Mouse (Mus musculus): ENCODE results near the gene Dennd5a.

The Dennd5a gene

DNA sequence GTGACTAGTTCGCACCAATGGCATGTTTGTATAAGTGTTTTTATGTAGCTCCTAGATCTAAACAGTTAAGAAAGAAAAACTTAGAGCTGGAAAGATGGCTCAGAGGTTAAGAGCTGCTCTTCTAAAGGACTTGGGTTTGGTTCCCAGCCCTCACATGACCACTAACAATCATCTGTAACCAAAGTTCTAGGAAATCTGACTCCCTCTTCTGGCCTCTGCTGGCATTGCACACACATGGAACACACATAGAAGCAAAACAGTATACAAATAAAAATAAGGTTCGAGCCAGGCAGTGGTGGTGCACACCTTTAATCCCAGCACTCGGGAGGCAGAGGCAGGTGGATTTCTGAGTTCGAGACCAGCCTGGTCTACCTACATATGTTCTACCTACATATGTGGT is 3.4 kb upstream of the Dennd5a start:
- DNase-seq (ENCODE audit: low spot score) = no peak

DNA sequence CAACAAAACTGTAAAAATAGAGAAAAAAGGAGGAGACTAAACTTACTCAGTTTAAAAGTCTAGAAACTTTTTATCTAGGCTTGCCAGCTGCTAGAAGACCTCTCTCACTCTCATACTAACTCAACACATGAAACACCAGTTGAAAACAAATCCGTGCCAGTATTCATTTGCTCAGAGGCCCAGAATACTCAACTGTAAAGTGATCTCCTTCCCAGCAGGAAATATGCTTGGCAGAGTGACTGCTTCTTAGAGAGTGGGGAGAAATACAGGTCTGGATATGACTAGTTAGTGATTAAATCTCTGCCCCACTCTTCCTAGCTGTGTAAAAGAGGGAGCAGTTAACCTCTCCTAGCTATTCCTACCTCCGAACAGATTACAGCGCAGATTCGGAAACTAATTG is 2.3 kb upstream of the Dennd5a start:
- no peak for DNase-seq (ENCODE audit: low spot score)

DNA sequence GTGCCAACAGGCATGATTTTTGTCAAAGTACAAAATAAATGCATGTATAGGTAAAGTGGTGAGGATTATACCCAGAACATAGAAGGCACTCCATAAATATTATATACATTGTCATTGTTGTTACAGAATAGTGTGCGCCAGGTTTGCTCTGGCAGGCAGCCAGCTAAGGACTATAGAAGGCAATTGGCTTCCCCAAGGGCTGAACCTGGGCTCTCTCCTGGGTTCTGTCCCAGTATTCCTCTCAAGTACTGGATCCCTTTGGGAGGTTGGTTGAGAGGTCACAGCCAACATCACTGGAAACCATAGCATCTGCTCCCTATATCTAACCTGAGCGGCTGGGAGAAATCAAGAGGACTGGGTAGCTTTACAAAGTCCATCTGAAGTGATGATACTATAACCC is 1.3 kb upstream of the Dennd5a start:
- DNase-seq (ENCODE audit: low spot score) = no peak

DNA sequence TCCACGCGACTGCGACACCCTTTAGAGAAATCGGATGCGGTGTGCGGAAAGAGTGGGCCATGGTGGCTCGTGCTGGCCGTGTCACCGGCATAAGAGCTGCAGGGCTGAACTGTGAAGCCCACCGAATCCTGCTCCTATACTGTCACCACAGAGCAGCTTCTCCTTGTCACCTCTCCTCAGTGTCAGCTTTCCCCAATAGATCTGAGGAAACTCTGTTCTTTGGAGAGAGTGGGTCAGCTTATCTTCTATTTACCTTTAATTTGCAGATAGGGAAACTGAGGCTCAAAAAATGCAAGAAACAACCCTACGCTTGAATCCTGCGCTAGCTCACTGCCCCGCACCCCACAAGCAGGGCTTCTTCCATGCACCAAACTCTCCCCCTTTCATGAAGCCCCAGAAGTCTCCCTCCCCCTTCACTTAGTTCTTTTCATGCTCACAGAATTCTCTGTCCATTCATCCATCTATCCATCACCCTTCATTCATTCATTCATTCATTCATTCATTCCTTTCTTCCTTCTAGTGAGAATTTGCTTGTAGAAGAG is 414 bp upstream of the Dennd5a start:
- DNase-seq (ENCODE audit: low spot score) = no peak

DNA sequence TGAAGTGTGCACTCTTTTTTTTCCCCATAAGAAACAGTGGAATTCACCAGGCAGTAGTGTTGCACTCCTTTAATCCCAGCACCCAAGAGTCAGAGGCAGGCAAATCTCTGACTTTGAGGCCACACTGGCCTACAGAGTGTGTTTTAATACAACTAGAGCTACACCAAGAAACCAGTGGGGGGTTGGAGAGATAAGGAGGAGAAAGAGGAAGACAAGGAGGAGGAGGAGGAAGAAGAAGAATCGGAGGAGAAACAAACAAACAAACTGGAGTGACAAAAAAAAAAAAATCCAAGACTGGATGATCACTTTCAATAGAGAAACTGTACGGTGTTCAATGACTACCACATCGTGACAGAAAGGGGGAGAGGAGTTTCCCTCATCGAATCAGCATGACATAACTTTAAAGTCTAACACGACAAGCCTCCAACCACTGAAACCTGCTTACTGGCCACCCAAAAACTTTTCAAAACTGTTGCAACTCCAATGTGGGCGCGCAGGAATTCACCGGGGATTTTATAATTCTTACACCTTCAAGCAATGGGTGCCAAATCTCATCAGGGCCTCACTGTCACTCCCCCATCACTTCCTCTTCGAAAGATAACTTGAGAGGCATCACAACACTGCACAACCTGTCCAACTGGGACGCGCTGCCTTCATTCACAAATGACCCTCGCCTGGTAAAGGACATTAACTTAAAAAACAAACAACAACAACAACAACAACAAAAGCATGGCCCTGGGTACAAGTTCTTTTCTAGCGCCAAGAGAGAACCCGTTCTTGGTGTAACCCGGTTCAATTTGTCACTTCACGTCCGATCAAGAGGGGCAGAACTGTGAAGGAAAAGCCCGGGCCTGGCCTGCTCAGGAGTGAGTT is 1.2 kb downstream of the Dennd5a start:
- no peak for DNase-seq (ENCODE audit: low spot score)

DNA sequence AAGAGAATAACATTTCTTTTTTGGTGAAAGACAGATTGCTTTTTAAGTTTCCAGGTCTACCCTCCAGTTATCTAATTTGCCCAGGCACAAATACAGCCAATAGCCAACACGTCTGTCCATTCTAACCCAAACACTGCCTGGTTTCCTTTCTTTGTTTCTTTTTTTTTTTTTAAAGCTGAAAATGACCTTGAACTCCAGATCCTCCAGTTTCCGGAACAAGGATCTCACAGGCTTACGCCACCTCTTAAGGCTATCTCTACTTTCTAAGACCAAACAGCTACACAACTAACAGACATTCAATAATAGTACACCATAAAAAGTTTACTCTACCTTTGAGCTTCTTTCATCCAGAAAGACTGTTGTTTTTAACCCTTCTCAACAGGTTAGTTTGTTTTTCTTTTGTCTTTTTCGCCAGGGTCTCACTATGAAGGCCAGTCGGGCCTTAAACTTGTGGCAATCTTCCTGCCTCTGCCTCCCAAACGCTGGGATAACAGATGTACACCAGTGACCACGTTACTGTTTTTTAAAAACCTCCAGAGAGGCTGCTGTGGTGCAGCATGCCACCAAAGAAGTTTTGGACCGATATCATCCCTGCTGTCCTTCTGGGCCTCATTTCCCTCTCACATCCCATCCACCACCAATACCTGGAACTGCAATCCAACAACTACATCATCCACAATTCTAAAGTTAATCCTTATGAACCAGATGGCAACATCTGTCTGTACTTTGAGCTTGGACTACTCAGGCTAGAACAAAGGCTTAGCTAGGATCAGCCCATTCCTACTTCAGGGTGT is 2.1 kb downstream of the Dennd5a start:
- DNase-seq (ENCODE audit: low spot score) = no peak

DNA sequence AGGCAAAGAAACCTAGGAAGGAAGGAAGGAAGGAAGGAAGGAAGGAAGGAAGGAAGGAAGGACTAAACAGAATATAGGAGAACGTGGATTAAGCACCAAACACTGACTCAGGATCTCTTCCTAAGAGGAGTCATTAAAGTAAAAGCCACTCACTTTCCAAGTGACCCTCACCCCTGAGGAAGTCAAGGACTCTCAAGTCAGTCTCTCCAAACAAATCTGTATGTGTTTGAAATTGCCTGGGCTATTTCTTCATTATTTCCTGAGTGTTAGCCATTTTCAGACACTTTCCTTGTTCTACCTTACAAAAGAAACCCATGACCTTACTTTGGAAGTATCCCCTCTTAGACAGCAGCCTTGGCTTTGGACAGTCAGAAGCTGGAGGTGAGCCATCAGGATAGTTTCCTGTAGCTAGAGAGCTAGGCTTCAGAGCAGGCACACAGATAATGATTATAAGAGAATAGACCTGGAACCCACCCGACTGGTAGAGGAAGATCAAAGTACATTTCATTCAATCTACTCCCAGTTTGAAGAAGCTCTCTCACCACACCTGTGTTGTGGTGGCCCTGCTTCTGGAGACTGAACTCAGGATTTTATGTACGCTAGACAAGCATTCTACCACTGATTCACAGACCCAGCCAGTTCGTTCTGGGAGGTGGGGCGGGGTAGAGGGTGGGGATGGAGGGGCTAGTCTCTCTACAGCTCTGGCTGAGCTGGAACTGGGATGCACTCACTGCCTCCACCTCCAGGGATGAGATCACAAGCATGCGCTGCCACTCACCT is 5.5 kb downstream of the Dennd5a start:
- no peak for DNase-seq (ENCODE audit: low spot score)

DNA sequence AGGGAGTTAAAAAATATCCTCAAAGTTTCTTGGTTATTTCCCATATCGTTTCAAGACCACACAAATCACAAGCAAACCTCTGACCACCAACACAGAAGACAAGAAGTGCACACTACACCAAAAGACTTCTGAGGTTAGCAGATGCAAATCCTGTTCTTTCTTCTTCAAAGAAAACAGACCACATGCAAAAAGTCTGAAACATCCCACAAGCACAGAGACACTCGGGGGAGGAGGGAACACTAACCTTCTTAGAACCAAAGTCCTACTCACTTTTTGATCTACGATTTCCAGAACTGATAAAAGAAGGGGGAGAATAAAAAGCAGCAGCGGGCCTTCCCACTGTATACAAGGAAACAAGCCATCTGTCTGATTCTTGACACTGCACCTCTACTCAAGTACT is 9.0 kb downstream of the Dennd5a start:
- DNase-seq (ENCODE audit: low spot score) = no peak

DNA sequence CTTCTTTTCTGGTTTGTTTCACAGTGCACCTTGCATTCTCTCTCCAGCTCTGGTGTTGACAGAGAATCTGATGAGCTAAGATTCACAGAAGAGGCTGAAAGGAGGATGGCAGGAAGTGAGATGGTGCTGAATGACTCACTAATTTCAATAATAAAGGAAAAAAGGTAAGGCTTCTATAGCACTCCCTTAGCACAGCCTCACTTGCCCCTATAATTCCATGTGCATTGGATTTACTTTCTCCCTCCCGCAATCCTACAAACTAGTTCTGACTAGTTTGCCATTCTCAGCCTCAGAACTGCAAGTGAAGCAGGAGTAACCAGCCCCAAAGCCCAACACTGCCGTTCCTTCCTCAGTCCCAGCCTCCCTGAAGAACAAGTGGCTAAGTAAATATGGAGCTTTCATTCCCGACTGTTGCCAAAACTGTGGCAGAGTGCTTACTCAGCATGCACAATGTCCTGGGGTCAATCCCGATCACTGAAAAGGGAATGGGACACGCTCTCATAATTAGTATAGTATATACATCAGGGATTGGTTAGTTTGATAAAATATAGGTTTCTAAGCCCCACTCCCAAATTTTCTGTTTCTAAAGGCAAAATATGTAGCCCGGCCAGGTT is 15.7 kb downstream of the Dennd5a start:
- no peak for DNase-seq (ENCODE audit: low spot score)

DNA sequence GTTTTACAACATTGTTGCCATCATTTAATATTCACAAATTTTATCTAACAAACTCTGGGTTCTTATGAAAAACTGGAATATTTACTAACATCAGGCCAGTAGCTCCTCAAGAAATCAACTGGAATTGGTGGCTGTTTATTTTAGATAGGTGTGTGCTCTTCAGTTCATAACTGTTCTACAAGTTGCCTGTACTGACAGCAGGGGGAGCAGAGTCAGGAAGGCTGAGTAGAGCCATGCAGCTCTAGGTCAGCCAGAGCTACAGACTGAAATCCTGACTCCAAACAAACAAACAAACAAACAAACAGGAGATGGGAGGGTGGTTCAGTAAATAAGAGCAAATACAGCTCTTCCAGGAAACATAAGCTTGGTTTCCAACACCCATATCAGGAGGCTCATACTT is 30.6 kb downstream of the Dennd5a start:
- DNase-seq (ENCODE audit: low spot score) = no peak

DNA sequence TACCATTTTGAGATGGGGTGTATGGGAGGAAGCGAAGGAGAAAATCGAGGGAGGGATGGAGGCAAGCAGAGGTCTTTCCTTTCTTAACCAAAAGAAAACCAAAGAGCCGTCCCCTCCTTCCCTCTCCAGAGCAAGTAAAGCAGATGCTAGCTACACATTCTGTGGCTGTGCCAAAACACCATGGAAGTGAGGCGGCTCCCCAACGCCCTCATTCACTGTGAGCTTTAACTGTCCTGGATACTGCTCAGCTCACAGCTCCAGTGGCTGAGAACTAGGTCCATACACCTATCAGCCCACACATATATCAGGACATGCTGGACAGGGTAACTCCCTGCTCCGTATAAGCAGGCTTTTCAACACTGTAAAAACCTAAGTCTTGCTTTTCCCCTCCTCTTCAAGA is 31.9 kb downstream of the Dennd5a start:
- DNase-seq (ENCODE audit: low spot score) = no peak

DNA sequence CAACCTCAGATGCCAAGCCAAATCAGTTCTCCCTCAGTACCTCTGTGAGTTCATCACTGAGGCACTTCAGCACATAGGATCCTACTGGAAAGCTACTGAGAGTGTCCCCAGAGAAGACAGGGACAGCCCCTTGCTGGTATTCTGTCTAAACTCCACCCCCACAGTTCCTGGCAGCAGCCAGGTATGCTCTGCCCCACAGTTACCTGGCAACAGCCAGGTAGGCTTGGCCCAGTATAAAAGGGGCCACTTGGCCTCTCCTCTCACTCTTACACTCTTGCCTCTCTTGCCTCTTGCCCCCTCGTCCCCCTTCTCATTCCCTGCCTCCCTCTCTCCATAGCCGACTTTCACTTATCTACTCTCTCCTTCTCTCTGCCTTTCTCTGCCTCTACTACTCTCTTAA is 35.3 kb downstream of the Dennd5a start:
- no peak for DNase-seq (ENCODE audit: low spot score)

DNA sequence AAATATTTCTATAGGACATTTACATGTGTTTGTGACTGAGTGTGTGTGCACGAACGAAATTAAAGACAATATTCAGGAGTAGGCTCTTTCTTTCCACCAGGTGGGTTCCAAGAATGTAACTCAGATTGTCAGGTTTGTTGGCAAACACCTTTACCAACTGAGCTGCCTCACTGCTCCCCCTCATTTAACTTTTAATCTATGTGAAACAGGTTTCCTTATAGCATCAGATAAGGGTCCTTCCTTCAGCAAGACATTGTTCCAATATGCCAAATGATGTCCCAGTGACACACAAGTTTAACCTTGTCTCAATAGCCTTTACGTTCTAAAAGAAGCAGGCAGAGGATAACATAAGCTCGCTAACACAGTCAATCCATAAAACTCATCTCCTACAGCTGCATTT is 37.4 kb downstream of the Dennd5a start:
- DNase-seq (ENCODE audit: low spot score) = no peak

DNA sequence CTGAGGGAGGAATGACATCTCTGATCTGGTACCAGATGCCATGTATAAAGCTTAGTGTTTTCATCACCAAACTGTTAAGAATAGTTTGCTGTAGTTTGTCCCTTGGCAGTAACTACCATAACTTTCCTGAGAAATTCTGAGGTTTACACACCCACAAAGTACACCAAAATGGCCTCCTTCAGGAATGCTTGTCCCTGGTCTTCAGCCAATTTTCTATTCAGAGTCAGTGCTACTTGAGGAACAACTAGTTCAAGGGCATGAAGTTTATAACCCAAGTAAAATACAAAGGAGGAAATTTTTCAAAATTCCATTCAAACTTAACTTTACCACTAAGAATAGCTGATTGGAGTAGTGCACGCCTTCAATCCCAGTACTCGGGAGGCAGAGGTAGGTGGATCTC is 54.1 kb downstream of the Dennd5a start:
- DNase-seq (ENCODE audit: low spot score) = no peak

DNA sequence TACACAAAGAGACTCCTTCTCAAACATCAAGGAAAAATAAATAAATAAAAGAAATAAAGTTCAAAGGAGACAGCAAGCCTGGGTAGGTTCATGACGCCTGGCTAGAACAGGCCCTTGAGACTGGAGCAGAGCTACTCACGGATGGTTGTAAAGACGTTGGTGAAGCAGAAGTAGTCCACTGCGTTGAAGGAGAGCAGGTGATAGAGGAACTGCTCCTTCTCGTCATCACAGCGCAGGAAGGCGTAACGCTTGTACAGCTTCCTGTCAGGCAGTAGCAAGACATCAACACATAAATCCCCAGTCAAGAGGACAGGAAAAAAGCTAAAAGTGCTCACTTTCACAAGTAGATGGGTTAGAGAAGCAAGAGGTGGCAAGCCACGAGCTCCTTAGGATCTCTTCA is 59.3 kb downstream of the Dennd5a start:
- no peak for DNase-seq (ENCODE audit: low spot score)

DNA sequence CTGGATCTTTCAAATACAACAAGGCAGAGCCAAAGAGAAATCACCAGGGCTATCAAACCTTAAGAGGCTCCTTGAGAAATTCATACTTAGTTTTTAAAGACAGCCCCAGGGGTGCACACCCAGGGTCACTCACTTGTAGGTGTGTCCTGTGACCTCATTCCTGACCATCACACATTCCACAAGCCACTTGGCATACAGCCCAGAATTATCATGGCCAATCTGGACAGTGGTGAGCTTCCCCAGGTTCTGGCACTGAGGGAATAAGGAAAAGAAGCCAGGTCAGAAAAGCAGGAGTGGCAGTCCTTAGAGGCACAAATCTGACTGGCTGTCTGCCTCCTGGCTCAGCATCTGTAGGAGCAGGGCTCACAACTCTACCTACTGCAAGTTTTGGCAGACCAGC is 61.4 kb downstream of the Dennd5a start:
- no peak for DNase-seq (ENCODE audit: low spot score)

DNA sequence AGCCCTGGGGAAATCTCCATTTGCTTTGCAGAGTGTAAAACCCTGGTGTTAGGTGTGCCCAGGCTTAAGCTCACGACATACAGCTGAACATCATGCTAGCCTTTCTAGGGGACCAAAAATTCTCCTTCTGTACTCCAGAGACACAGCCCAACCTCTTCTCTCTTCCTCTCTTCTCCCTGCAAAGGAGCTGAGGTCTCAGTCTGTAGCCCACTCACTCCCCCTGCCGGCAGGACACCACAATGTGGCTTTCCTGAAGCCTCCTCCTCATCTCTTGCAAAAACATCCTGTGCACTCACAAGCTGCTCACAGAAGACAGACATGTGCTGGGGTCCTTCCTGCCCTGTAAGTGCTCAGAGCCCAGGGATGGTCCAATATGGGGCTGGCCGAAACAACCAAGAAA is 67.7 kb downstream of the Dennd5a start:
- DNase-seq (ENCODE audit: low spot score) = peak; percentile 86

DNA sequence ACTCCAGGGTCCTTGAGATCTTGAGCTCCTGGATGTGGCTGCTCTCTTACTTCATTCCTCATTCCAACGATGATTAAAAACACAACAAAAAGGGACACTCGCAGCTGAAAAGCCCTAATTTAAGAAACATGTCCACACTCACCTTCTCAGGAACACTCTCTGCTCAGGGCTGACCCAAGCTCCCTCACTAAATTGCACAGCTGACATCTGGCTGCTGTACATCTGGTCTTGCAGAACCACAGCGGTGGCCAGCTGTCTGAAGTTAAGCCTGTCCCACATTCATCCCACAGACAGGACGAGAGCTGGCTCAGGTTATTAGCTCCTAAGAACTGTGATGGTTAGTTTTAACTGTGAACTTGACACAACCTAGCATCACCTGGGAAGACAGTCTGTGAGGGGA is 68.5 kb downstream of the Dennd5a start:
- DNase-seq (ENCODE audit: low spot score) = no peak

DNA sequence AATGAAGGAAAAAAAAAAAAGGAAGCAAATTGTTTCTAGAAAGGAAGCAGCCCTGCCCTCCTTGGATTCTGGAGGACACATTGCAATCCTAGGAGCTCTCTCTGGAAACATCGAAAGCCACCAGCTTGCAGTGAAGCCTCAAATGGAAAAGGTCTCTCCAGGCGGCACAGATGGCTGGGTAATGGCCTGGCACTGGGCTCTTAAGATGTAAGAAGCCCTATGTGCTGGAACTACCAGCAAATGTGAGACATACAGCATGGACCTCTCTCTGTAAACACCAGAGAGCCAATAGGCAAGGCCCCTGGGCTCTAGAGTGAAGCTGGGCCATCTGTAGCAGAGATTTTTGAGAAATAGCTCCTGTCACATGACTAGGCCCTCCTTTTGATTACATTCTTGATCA is 70.0 kb downstream of the Dennd5a start:
- DNase-seq (ENCODE audit: low spot score) = no peak

DNA sequence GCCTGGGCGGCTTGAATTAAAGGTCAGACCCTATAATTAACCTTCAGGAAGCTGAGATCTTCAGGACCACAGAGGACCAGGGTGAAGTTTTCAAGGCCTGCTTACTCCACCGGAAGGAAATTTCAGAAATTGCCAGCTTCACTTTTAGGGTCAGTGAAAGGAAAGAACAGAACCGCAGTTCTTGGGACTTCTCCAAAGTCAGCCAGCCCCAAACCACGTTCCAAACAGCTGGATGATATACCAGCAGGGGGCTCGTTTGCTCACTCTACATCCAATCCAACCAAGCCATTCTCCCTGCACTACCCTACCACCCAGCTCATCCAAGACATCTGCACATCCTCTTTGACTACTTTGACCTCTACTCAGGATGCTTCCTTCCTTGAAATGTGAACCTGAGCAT is 71.0 kb downstream of the Dennd5a start:
- no peak for DNase-seq (ENCODE audit: low spot score)

DNA sequence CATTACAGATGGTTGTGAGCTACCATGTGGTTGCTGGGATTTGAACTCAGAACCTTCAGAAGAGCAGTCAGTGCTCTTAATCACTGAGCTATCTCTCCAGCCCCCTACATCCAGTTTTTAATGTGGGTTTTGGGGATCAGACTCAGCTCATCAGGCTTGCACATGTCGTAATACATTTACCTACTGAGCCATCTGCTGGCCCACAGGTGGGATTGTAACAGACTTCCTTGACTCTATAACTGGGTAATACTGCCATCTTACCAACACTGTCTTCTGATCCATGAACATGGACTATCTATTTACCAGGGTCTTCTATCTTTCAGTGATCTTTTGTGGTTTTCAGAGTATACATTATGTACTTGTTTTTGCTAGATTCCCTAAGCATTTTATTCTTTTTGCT is 74.0 kb downstream of the Dennd5a start:
- DNase-seq (ENCODE audit: low spot score) = no peak

DNA sequence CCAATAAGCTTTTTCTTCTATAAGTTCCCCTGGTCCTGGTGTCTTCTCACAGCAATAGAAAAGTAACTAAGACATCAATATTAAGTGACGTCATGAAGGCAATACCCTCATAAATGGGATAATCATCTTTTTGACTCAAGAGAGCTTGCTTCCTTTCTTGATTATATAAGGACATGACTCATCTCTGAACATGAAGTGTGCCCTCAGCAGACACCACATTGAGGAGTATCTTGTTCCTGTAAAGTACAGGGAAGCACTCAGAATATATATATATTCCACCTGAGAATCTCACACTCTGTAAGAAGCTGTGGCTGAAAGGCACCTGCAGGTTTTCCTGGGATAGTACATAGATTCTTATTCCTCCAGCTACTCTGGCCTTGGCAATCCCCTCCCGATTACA is 77.7 kb downstream of the Dennd5a start:
- no peak for DNase-seq (ENCODE audit: low spot score)
